ENCODE assay signal across 8 mouse cellular contexts in the genomic region with DNA sequence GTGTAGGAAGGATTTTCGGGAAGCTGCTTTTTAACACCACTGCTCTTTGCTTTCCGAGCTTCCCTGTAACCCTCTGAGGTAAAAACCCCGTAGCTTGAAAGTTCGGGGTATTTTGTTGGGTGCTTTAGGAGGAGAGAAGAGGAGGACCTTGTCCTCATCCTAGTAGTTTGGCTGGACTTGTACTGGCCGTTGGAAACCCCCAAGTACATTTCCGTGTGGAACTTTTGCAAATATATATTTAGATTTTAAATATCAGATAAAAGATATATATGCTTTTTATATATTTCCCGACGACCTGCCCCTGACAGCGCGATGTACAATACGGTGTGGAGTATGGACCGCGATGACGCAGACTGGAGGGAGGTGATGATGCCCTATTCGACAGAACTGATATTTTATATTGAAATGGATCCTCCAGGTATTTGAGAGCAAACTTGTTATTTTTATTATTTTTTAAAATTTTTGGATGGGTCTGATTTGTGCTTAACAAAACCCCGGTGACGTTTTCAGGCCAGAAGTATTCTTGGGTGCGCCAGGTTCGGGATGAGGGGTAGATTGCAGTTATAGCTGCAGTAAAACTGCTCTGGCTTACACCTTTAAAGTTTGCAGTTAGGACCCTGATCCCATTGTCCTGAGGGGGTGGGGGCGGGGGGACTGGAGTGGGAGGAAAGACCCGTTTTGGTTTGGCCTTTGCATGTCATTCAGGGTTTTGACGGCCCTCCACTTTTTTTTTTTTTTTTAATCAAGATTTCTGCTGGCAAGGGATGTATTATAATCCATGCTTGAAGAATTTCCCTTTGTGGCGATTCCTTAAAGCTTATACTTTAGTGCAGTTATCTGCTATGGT. TPM values are rescaled to one million over a fixed set of nuclear protein-coding genes. Genes with fewer than 3 reads are reported as not detected.
DNase-seq lines count a peak whose midpoint lies in the region; ATAC-seq and TF ChIP-seq lines count a peak whose summit lies in the region.

No protein-coding gene starts in this region.

- peak overlapping the region; percentile 98 for H3K27ac ChIP-seq in left cerebral cortex, adult 2 months
- peak overlapping the region; percentile 99 for H3K27ac ChIP-seq in embryonic facial prominence, embryonic 12.5 days
- peak overlapping the region; percentile 100 for H3K27ac ChIP-seq in hindbrain, embryonic 12.5 days
- peak overlapping the region; percentile 100 for H3K27ac ChIP-seq in limb, embryonic 10.5 days
- H3K27ac ChIP-seq in midbrain, embryonic 16.5 days (ENCODE audit: low read length), result peak overlapping the region; percentile 100

- no peaks in the 10 kb centered on the region for H3K36me3 ChIP-seq in embryonic facial prominence, embryonic 12.5 days
- no peaks in the 10 kb centered on the region for H3K36me3 ChIP-seq in hindbrain, embryonic 12.5 days
- no peaks in the 10 kb centered on the region for H3K36me3 ChIP-seq in limb, embryonic 10.5 days
- no peaks in the 10 kb centered on the region for H3K36me3 ChIP-seq in midbrain, embryonic 16.5 days (ENCODE audit: control insufficient read depth, insufficient read depth, low read length)

- no peaks in the 10 kb centered on the region for H3K27me3 ChIP-seq in embryonic facial prominence, embryonic 12.5 days
- no peaks in the 10 kb centered on the region for H3K27me3 ChIP-seq in hindbrain, embryonic 12.5 days
- no peaks in the 10 kb centered on the region for H3K27me3 ChIP-seq in limb, embryonic 10.5 days (ENCODE audit: low read depth, poor library complexity, severe bottlenecking)
- no peaks in the 10 kb centered on the region for H3K27me3 ChIP-seq in midbrain, embryonic 16.5 days (ENCODE audit: control insufficient read depth, insufficient read depth, low read depth, low read length)

- H3K4me3 ChIP-seq in left cerebral cortex, adult 2 months, result peak overlapping the region; percentile 54
- peak overlapping the region; percentile 64 for H3K4me3 ChIP-seq in embryonic facial prominence, embryonic 12.5 days
- H3K4me3 ChIP-seq in hindbrain, embryonic 12.5 days, result peak overlapping the region; percentile 67
- H3K4me3 ChIP-seq in limb, embryonic 10.5 days, result peak overlapping the region; percentile 75
- H3K4me3 ChIP-seq in midbrain, embryonic 16.5 days (ENCODE audit: low read depth, low read length), result peak overlapping the region; percentile 52

- DNase-seq in left cerebral cortex, adult 2 months (ENCODE audit: extremely low spot score in 1 of 2, low spot score in 2 of 2), result peak in 1 of 2 experiments; percentile 15
- no peak for DNase-seq in left cerebral cortex, adult 8-10 months (ENCODE audit: low spot score in 2 of 2)
- DNase-seq in adrenal gland, postnatal 14 days, result peak; percentile 8
- peak; percentile 62 for DNase-seq in limb, embryonic 10.5 days (ENCODE audit: low spot score)
- DNase-seq in yolk sac, embryonic 10.5 days (ENCODE audit: low spot score), result peak; percentile 4

- 0 out of 2 replicates have a peak, but pooled peaks cover 3% of the 10 kb centered on the region for H3K4me1 ChIP-seq in embryonic facial prominence, embryonic 12.5 days
- peaks cover 13% of the 10 kb centered on the region for H3K4me1 ChIP-seq in hindbrain, embryonic 12.5 days
- peaks cover 13% of the 10 kb centered on the region for H3K4me1 ChIP-seq in limb, embryonic 10.5 days
- peaks cover 15% of the 10 kb centered on the region for H3K4me1 ChIP-seq in midbrain, embryonic 16.5 days (ENCODE audit: control insufficient read depth, insufficient read depth, low read length)

- intact Hi-C loops in left cerebral cortex, adult 2 months (cut with DNase I), result loop anchor here (1.0 to 2.0 kb wide), 2 partner anchors 21 to 46 kb away; no protein-coding TSS in a partner anchor

- TF ChIP-seq CTCF in left cerebral cortex, adult 2 months (IDR thresholded peaks at IDR 0.05), result no peak

- no peaks in the 10 kb centered on the region for H3K9me3 ChIP-seq in embryonic facial prominence, embryonic 12.5 days
- no peaks in the 10 kb centered on the region for H3K9me3 ChIP-seq in hindbrain, embryonic 12.5 days (replicated peaks)
- no peaks in the 10 kb centered on the region for H3K9me3 ChIP-seq in limb, embryonic 10.5 days (replicated peaks)
- no peaks in the 10 kb centered on the region for H3K9me3 ChIP-seq in midbrain, embryonic 16.5 days (replicated peaks; ENCODE audit: control insufficient read depth, low read length, poor library complexity, severe bottlenecking)

- no peak for ATAC-seq in embryonic facial prominence, embryonic 12.5 days (ENCODE audit: insufficient number of reproducible peaks, insufficient read depth, low FRiP score, low TSS enrichment)
- no peak for ATAC-seq in hindbrain, embryonic 12.5 days (ENCODE audit: low FRiP score)
- no peak for ATAC-seq in midbrain, embryonic 16.5 days

- H3K9ac ChIP-seq in embryonic facial prominence, embryonic 12.5 days, result peak overlapping the region; percentile 91
- peak overlapping the region; percentile 93 for H3K9ac ChIP-seq in hindbrain, embryonic 12.5 days
- H3K9ac ChIP-seq in midbrain, embryonic 16.5 days (ENCODE audit: low read depth, low read length), result peak overlapping the region; percentile 76

- WGBS in embryonic facial prominence, embryonic 12.5 days, result under 1% methylated on average over 23 of the region's 23 CpGs
- under 1% methylated on average over 23 of the region's 23 CpGs for WGBS in hindbrain, embryonic 12.5 days
- under 1% methylated on average over 23 of the region's 23 CpGs for WGBS in limb, embryonic 10.5 days
- WGBS in midbrain, embryonic 16.5 days, result under 1% methylated on average over 23 of the region's 23 CpGs

- peak overlapping the region; percentile 72 for H3K4me2 ChIP-seq in embryonic facial prominence, embryonic 12.5 days (replicated peaks)
- H3K4me2 ChIP-seq in hindbrain, embryonic 12.5 days (replicated peaks), result peak overlapping the region; percentile 50
- H3K4me2 ChIP-seq in midbrain, embryonic 16.5 days (ENCODE audit: low read length), result peak overlapping the region; percentile 47

RNA-seq across cellular contexts. Expression of a gene that starts 0.8 kb away (rescaled TPM):
- 10 to 100 TPM; 37.2 to 42.8 TPM for total RNA-seq in left cerebral cortex, adult 2 months (2021)
- total RNA-seq in left cerebral cortex, adult 8-10 months (2022), result 10 to 100 TPM; 35.5 to 44.5 (median 40.3) TPM
- total RNA-seq in adrenal gland, postnatal 14 days (2021), result 15.1 and 18.9 TPM in 2 replicates
- polyA plus RNA-seq in embryonic facial prominence, embryonic 12.5 days (2016; fragmentation: Nextera tagmentation; extraction: Ambion mirVana), result 51.2 and 55.1 TPM in 2 replicates
- polyA plus RNA-seq in hindbrain, embryonic 12.5 days (2016; fragmentation: Nextera tagmentation; extraction: Ambion mirVana), result 108 and 113 TPM in 2 replicates
- polyA plus RNA-seq in limb, embryonic 10.5 days (2016; fragmentation: Nextera tagmentation; extraction: Ambion mirVana), result 26.6 and 45.2 TPM in 2 replicates
- polyA plus RNA-seq in midbrain, embryonic 16.5 days (2015; fragmentation: Nextera tagmentation; extraction: Ambion mirVana), result 80.5 and 94.2 TPM in 2 replicates

RNA-seq across cellular contexts. Expression of a gene that starts 49.0 kb away (rescaled TPM):
- 1 to 10 TPM; 1.4 to 2.9 TPM for total RNA-seq in left cerebral cortex, adult 2 months (2021)
- total RNA-seq in left cerebral cortex, adult 8-10 months (2022), result under 1 TPM in 1 of 4 experiments, not detected in 3; 0.53 TPM
- total RNA-seq in adrenal gland, postnatal 14 days (2021), result not detected in 2 replicates
- not detected in 2 replicates for polyA plus RNA-seq in embryonic facial prominence, embryonic 12.5 days (2016; fragmentation: Nextera tagmentation; extraction: Ambion mirVana)
- not detected in 2 replicates for polyA plus RNA-seq in hindbrain, embryonic 12.5 days (2016; fragmentation: Nextera tagmentation; extraction: Ambion mirVana)
- not detected in 2 replicates for polyA plus RNA-seq in limb, embryonic 10.5 days (2016; fragmentation: Nextera tagmentation; extraction: Ambion mirVana)
- polyA plus RNA-seq in midbrain, embryonic 16.5 days (2015; fragmentation: Nextera tagmentation; extraction: Ambion mirVana), result not detected in 2 replicates

RNA-seq across cellular contexts. Expression of a gene that starts 49.0 kb away (rescaled TPM):
- total RNA-seq in left cerebral cortex, adult 2 months (2021), result not detected
- not detected for total RNA-seq in left cerebral cortex, adult 8-10 months (2022)
- not detected in 2 replicates for total RNA-seq in adrenal gland, postnatal 14 days (2021)
- polyA plus RNA-seq in embryonic facial prominence, embryonic 12.5 days (2016; fragmentation: Nextera tagmentation; extraction: Ambion mirVana), result not detected in 2 replicates
- not detected in 2 replicates for polyA plus RNA-seq in hindbrain, embryonic 12.5 days (2016; fragmentation: Nextera tagmentation; extraction: Ambion mirVana)
- not detected in 2 replicates for polyA plus RNA-seq in limb, embryonic 10.5 days (2016; fragmentation: Nextera tagmentation; extraction: Ambion mirVana)
- polyA plus RNA-seq in midbrain, embryonic 16.5 days (2015; fragmentation: Nextera tagmentation; extraction: Ambion mirVana), result not detected in 2 replicates

RNA-seq across cellular contexts. Expression of a gene that starts 54.8 kb away (rescaled TPM):
- total RNA-seq in left cerebral cortex, adult 2 months (2021), result not detected
- under 1 TPM in 1 of 4 experiments, not detected in 3; 0.23 TPM for total RNA-seq in left cerebral cortex, adult 8-10 months (2022)
- total RNA-seq in adrenal gland, postnatal 14 days (2021), result not detected in 2 replicates
- polyA plus RNA-seq in embryonic facial prominence, embryonic 12.5 days (2016; fragmentation: Nextera tagmentation; extraction: Ambion mirVana), result 0.23 and 0.37 TPM in 2 replicates
- polyA plus RNA-seq in hindbrain, embryonic 12.5 days (2016; fragmentation: Nextera tagmentation; extraction: Ambion mirVana), result 0.17 TPM in 1 of 2 replicates, not detected in the other
- not detected in 2 replicates for polyA plus RNA-seq in limb, embryonic 10.5 days (2016; fragmentation: Nextera tagmentation; extraction: Ambion mirVana)
- not detected in 2 replicates for polyA plus RNA-seq in midbrain, embryonic 16.5 days (2015; fragmentation: Nextera tagmentation; extraction: Ambion mirVana)

Comparison
In these comparisons a context has a peak if more than half of its experiments do, and no peak if none do; other contexts are left out.
1. DNase-seq: peak in adrenal gland, postnatal 14 days (single experiment), limb, embryonic 10.5 days (single experiment) and yolk sac, embryonic 10.5 days (single experiment); none in left cerebral cortex, adult 8-10 months (0 of 2).
2. Peak in every context shown above with its lines, with median percentiles within 50 percentile points of each other: H3K27ac ChIP-seq, H3K4me3 ChIP-seq, H3K4me2 ChIP-seq and H3K9ac ChIP-seq.